In the genomic region with DNA sequence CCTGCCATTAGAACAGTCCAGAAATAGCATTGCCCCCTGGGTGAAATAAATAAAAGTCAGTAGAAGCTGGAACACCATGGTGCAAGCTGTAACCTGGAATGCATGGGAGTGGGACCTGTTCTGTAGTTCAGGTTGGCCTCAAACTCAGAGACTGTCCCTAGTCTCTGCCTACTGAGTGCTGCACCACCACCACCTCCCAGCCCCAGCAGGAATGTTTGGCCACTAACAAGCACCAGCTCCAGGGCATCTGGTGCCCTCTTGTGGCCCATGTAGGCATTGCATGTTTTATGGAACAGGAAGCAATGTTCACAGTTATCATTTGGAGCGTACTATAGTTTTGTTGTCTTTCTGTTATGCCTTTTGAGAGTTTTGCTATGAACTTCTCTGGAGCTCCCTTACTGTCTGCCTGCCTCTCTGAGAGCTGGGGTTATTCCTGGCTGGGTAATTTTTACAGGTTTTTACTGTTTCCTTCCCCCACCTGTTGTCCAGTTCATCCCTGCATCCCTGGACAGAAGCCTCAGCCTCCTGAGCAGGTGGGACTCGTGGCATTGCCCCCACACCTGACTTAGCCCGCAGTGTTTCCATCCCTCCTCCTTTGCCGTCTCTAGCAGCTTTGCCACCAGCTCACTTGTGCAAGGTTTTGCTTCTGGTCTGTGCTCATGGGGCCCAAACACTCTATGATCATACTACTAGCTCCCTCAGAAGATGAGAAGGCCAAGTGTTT, we compare ENCODE assay signal across 1 mouse cellular context.
A peak's percentile ranks its signal among the peaks of the same experiment; 100 is the strongest.
TF ChIP-seq lines count a peak whose summit lies in the region.

No protein-coding gene starts in this region.

TF ChIP-seq in MEL, 35 proteins besides CTCF, POLR2A, EP300 and RAD21 (continued from another document):
- no peak for TF ChIP-seq NRF1 (IDR thresholded peaks at IDR 0.05; ENCODE audit: insufficient read depth, low read depth, low read length, poor library complexity, severe bottlenecking)
- no peak for TF ChIP-seq MYB (IDR thresholded peaks at IDR 0.05; ENCODE audit: low read depth, low read length)
- TF ChIP-seq GABPA (IDR thresholded peaks at IDR 0.05; ENCODE audit: low read depth, low read length) = no peak
- no peak for TF ChIP-seq POLR2AphosphoS5 (IDR thresholded peaks at IDR 0.05; ENCODE audit: borderline replicate concordance, low read depth, low read length)
- peak; percentile 14; the same call in 1 of the 2 replicates for TF ChIP-seq GATA1 (IDR thresholded peaks at IDR 0.05; ENCODE audit: low read depth, low read length)
- no peak for TF ChIP-seq MAFK (IDR thresholded peaks at IDR 0.05; ENCODE audit: borderline replicate concordance, low read depth, low read length)
- 0 out of 2 replicates have a peak, but pooled peaks have one; percentile 39 for TF ChIP-seq HCFC1 (IDR thresholded peaks at IDR 0.05; ENCODE audit: low read depth, low read length)
- no peak for TF ChIP-seq KAT2A (conservative IDR thresholded peaks at IDR 0.05; ENCODE audit: low read depth, low read length)
